Mouse (Mus musculus) liver, embryonic 11.5 days (tissue): ENCODE data around the gene Il18bp. TPM values are rescaled to one million over a fixed set of nuclear protein-coding genes. Genes with fewer than 3 reads are reported as not detected.
A peak's percentile ranks its signal among the peaks of the same experiment; 100 is the strongest.

ENCODE experiments used
- ATAC-seq: fragments of 200-750 bp; cut with Nextera tagmentation; replicated peaks from 2 replicates; pipeline ENCODE4 v1.8.0; 2017; ENCODE audit warnings: moderate number of reproducible peaks, mild to moderate bottlenecking, moderate TSS enrichment, moderate library complexity; ENCODE audit not compliant: low FRiP score
- DNase-seq: peaks from one replicate; pipeline ENCODE4 v3.0.0-alpha.2; 2017; ENCODE audit warnings: low spot score
- H3K27ac ChIP-seq: fragments of 300-500 bp; sonication (generic); 2 replicates; pipeline ENCODE4 v1.5.1; 2014; ENCODE audit warnings: mild to moderate bottlenecking, low read depth, low read length, control low read depth
- H3K27me3 ChIP-seq: fragments of 300-500 bp; sonication (generic); replicated peaks from 2 replicates; pipeline ENCODE4 v1.6.1; 2014; ENCODE audit warnings: low read length, mixed read lengths; ENCODE audit not compliant: control insufficient read depth, insufficient read depth
- H3K36me3 ChIP-seq: fragments of 300-500 bp; sonication (generic); 2 replicates; pipeline ENCODE4 v1.6.1; 2014; ENCODE audit warnings: mild to moderate bottlenecking, low read length, moderate library complexity, mixed read lengths; ENCODE audit not compliant: control insufficient read depth, insufficient read depth
- H3K4me1 ChIP-seq: fragments of 300-500 bp; sonication (generic); replicated peaks from 2 replicates; pipeline ENCODE4 v1.6.1; 2014; ENCODE audit warnings: low read length, mixed read lengths; ENCODE audit not compliant: control insufficient read depth, insufficient read depth
- H3K4me2 ChIP-seq: fragments of 300-500 bp; sonication (generic); 2 replicates; pipeline ENCODE4 v1.6.1; 2014; ENCODE audit warnings: mild to moderate bottlenecking, control low read depth, moderate library complexity
- H3K4me3 ChIP-seq: fragments of 300-500 bp; sonication (generic); 2 replicates; pipeline ENCODE4 v1.5.1; 2014; ENCODE audit warnings: low read depth, low read length, control low read depth
- H3K9ac ChIP-seq: fragments of 300-500 bp; sonication (generic); 2 replicates; pipeline ENCODE4 v1.6.1; 2014; ENCODE audit warnings: low read depth, low read length, control low read depth
- H3K9me3 ChIP-seq: fragments of 300-500 bp; sonication (generic); 2 replicates; pipeline ENCODE4 v1.6.1; 2016; ENCODE audit warnings: low read length, inconsistent platforms, mixed read lengths; ENCODE audit not compliant: control insufficient read depth
- WGBS: fragments of 180-500 bp; shearing (Covaris S2); extraction: QIAGEN DNeasy Blood & Tissue Kit; methylation state at CpG from one replicate; pipeline ENCODE4 v1.1.7; 2014; 5-methylcytosine and 5-hydroxymethylcytosine counted together
- polyA plus RNA-seq: library from polyadenylated mRNA; unstranded; fragments of >200 nt; fragmentation: Nextera tagmentation; extraction: Ambion mirVana; gene quantifications from 2 replicates; pipeline ENCODE4 v1.2.1, GENCODE M21; 2014

The Il18bp gene
- polyA plus RNA-seq, 1 experiment from 2014 or later: 2.4 TPM

GRCm38 (mm10) chr7:101969694-101970428, 48.6 kb downstream of the Il18bp start:
- Histone ChIP-seq H3K27me3 (no peaks in the 10 kb centered on the region), H3K27ac (peak overlapping the region; percentile 98), H3K9ac (peak overlapping the region; percentile 80), H3K9me3 (no peaks in the 10 kb centered on the region), H3K4me1 (peaks cover 39% of the 10 kb centered on the region), H3K4me2 (peak overlapping the region; percentile 97), H3K4me3 (peak overlapping the region; percentile 79), H3K36me3 (no peaks in the 10 kb centered on the region)
- ATAC-seq (peak; percentile 84), DNase-seq (peak; percentile 90)
- under 1% methylated on average over 52 of the region's 53 CpGs for WGBS

DNA sequence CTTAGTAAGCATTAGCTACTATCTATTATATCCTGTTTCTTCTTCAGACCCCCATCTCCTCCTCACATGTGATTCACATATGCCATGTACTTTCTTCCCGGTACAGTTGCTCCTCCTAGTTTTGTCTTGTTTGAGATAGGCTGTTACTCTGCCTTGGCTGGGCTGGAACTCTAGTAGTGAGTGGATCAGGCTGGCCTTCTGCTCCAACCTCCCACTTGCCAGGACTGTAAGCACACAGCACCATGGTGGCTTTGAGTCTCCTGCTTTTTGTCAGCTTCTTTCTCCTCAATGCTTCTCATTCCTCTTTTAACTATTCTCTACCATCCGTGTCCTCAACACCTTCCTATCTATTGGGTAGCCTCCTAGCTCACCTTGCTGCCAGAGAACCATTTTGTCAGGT, 49.7 kb downstream of the Il18bp start:
- Histone ChIP-seq H3K4me3 (no peak overlapping the region), H3K36me3 (no peaks in the 10 kb centered on the region), H3K4me1 (peaks cover 43% of the 10 kb centered on the region), H3K27me3 (no peaks in the 10 kb centered on the region), H3K9me3 (no peaks in the 10 kb centered on the region), H3K9ac (no peak overlapping the region), H3K4me2 (peak overlapping the region; percentile 97), H3K27ac (no peak overlapping the region; the same call in 1 of the 2 replicates)
- no peak for ATAC-seq
- no peak for DNase-seq
- WGBS: 60% methylated on average over 2 of the region's 2 CpGs

DNA sequence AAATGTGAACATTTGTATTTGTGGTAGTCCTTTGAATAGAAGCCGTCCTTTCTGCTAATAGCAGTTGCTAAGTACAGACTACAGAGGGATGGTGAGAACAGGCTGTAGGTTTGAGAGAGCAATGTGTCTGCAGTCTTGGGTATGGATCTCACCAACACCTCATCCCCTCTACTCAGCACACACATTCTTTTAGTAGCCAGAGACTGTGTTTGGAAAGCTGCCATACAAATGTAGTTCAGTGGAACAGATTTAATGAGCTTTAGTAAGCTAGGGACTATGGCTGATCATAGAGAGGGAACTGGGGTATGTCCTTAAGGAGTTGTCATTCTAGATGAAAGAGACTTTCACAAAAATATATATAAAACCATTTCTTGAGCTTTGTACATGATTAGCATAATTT, 51.2 kb downstream of the Il18bp start:
- Histone ChIP-seq H3K4me3 (no peak overlapping the region), H3K36me3 (no peaks in the 10 kb centered on the region), H3K27me3 (no peaks in the 10 kb centered on the region), H3K9ac (no peak overlapping the region), H3K9me3 (no peaks in the 10 kb centered on the region), H3K4me1 (peaks cover 36% of the 10 kb centered on the region), H3K27ac (no peak overlapping the region), H3K4me2 (no peak overlapping the region)
- 82% methylated on average over 1 of the region's 1 CpGs for WGBS
- ATAC-seq (no peak), DNase-seq (no peak)

GRCm38 (mm10) chr7:101965606-101966005, 52.9 kb downstream of the Il18bp start:
- Histone ChIP-seq H3K36me3 (no peaks in the 10 kb centered on the region), H3K27ac (no peak overlapping the region; the same call in 1 of the 2 replicates), H3K4me1 (peaks cover 28% of the 10 kb centered on the region), H3K9ac (no peak overlapping the region), H3K9me3 (no peaks in the 10 kb centered on the region), H3K4me3 (no peak overlapping the region), H3K27me3 (no peaks in the 10 kb centered on the region), H3K4me2 (no peak overlapping the region)
- no peak for DNase-seq
- ATAC-seq: no peak; the same call in 1 of the 2 replicates
- 44% methylated on average over 2 of the region's 2 CpGs for WGBS

Other genes with a start within 250 kb of the Il18bp start
- 0.10 TPM in 1 of 2 replicates, not detected in the other for gene Phox2a, start 200.4 kb downstream of the Il18bp start, polyA plus RNA-seq
- gene Inppl1, start 180.5 kb downstream of the Il18bp start, polyA plus RNA-seq: 22.3 and 23.4 TPM in 2 replicates
- 3.3 and 3.9 TPM in 2 replicates for gene Folr2, start 161.5 kb downstream of the Il18bp start, polyA plus RNA-seq
- gene Anapc15, start 155.0 kb downstream of the Il18bp start, polyA plus RNA-seq: 94.7 and 96.2 TPM in 2 replicates
- gene Folr1, start 147.9 kb downstream of the Il18bp start, polyA plus RNA-seq: 0.27 and 0.42 TPM in 2 replicates
- 119 and 124 TPM in 2 replicates for gene Lamtor1, start 112.8 kb downstream of the Il18bp start, polyA plus RNA-seq
- gene Tomt, start 112.3 kb downstream of the Il18bp start, polyA plus RNA-seq: 0.71 and 0.75 TPM in 2 replicates
- 5.5 and 6.4 TPM in 2 replicates for gene Lrrc51, start 84.8 kb downstream of the Il18bp start, polyA plus RNA-seq
- 66.2 and 66.3 TPM in 2 replicates for gene Numa1, start 84.6 kb downstream of the Il18bp start, polyA plus RNA-seq
- 16.4 and 16.7 TPM in 2 replicates for gene Rnf121, start 46.8 kb upstream of the Il18bp start, polyA plus RNA-seq
- 19.5 and 24.6 TPM in 2 replicates for gene Xndc1, start 46.8 kb upstream of the Il18bp start, polyA plus RNA-seq
- 0.71 and 0.81 TPM in 2 replicates for gene Xntrpc, start 47.0 kb upstream of the Il18bp start, polyA plus RNA-seq
- gene Trpc2, start 64.4 kb upstream of the Il18bp start, polyA plus RNA-seq: not detected in 2 replicates
- 0.38 and 1.1 TPM in 2 replicates for gene Art1, start 83.1 kb upstream of the Il18bp start, polyA plus RNA-seq
- gene Art5, start 90.8 kb upstream of the Il18bp start, polyA plus RNA-seq: 0.58 and 0.78 TPM in 2 replicates
- not detected in 2 replicates for gene Chrna10, start 98.1 kb upstream of the Il18bp start, polyA plus RNA-seq
- 42.0 and 45.8 TPM in 2 replicates for gene Nup98, start 191.5 kb upstream of the Il18bp start, polyA plus RNA-seq
- 40.0 and 45.5 TPM in 2 replicates for gene Pgap2, start 191.5 kb upstream of the Il18bp start, polyA plus RNA-seq
- 76.8 and 81.1 TPM in 2 replicates for gene Rhog, start 237.4 kb upstream of the Il18bp start, polyA plus RNA-seq
- 22.0 and 23.3 TPM in 2 replicates for gene Stim1, start 249.1 kb upstream of the Il18bp start, polyA plus RNA-seq